Mouse (Mus musculus): ENCODE measurements around the gene Galnt10. TPM values are rescaled to one million over a fixed set of nuclear protein-coding genes. Genes with fewer than 3 reads are reported as not detected.

Galnt10 gene
- polyA plus RNA-seq, 1 experiment from 2014 or later = 13.9 TPM

Other genes with a start within 250 kb of the Galnt10 start
- 48.9 and 50.1 TPM in 2 replicates for gene Fam114a2, start 126.8 kb upstream of the Galnt10 start, polyA plus RNA-seq (2014; fragmentation: Nextera tagmentation; extraction: Ambion mirVana)
- 52.6 and 53.4 TPM in 2 replicates for gene Mfap3, start 126.8 kb upstream of the Galnt10 start, polyA plus RNA-seq (2014; fragmentation: Nextera tagmentation; extraction: Ambion mirVana)
- gene Sap30l, start 156.2 kb downstream of the Galnt10 start, polyA plus RNA-seq (2014; fragmentation: Nextera tagmentation; extraction: Ambion mirVana) = 14.1 and 15.2 TPM in 2 replicates
- 2.6 and 3.0 TPM in 2 replicates for gene Hand1, start 187.4 kb downstream of the Galnt10 start, polyA plus RNA-seq (2014; fragmentation: Nextera tagmentation; extraction: Ambion mirVana)